Mouse (Mus musculus) liver, embryonic 14.5 days (tissue): ENCODE measurements around the gene Slc45a2.

Experiments used
- CTCF ChIP-seq: IDR thresholded peaks from 2 replicates; pipeline ENCODE4 v1.5.1; 2016; ENCODE audit warnings: antibody characterized with exemption, low read depth, control low read depth
- EP300 ChIP-seq: IDR thresholded peaks from 2 replicates; pipeline ENCODE4 v1.6.1; 2016; ENCODE audit warnings: antibody characterized with exemption, low read depth

DNA sequence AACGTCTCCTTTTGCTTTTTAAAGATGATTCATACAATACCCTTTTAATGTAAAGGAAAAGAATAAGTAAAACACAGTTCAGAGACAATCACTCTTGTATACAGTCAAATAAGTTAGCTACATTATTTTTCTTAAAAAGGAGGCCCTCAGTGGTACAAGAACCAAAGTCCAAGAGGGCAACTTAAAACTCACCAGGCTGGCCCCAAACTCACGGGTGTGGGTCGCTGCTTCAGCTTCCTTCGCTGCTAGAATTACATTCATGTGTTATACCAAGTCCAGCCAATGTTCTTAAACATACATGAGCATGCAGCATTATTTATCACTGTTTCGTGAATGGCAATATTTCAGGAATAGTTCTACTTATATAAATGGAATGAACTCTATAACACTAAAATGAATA, 29.7 kb upstream of the Slc45a2 start:
- TF ChIP-seq CTCF: no peak
- no peak for TF ChIP-seq EP300
